Mouse (Mus musculus): ENCODE results near the gene Sspn.

The Sspn gene

GRCm38 (mm10) chr6:145931341-145931740 is at the start of gene Sspn:
TSS of gene Sspn (plus strand) at chr6:145931641.
- DNase-seq (ENCODE audit: low read depth, low spot score): no peak

GRCm38 (mm10) chr6:145883010-145883409 is 48.4 kb upstream of the Sspn start:
- DNase-seq (ENCODE audit: low read depth, low spot score): no peak

- no peak for DNase-seq (ENCODE audit: low read depth, low spot score)
Observed at GRCm38 (mm10) chr6:145883668-145884067, 47.8 kb upstream of the Sspn start.

GRCm38 (mm10) chr6:145885069-145885468 is 46.4 kb upstream of the Sspn start:
- DNase-seq (ENCODE audit: low read depth, low spot score): no peak

- DNase-seq (ENCODE audit: low read depth, low spot score): no peak
Observed at GRCm38 (mm10) chr6:145886277-145886676, 45.2 kb upstream of the Sspn start.

GRCm38 (mm10) chr6:145887719-145888118 is 43.7 kb upstream of the Sspn start:
- no peak for DNase-seq (ENCODE audit: low read depth, low spot score)

- DNase-seq (ENCODE audit: low read depth, low spot score): no peak
Observed at GRCm38 (mm10) chr6:145891951-145892350, 39.5 kb upstream of the Sspn start.

- no peak for DNase-seq (ENCODE audit: low read depth, low spot score)
Observed at GRCm38 (mm10) chr6:145892381-145893265, 38.8 kb upstream of the Sspn start.

- no peak for DNase-seq (ENCODE audit: low read depth, low spot score)
Observed at GRCm38 (mm10) chr6:145893366-145894021, 37.9 kb upstream of the Sspn start.

- DNase-seq (ENCODE audit: low read depth, low spot score): no peak
Observed at GRCm38 (mm10) chr6:145894669-145895342, 36.6 kb upstream of the Sspn start.

GRCm38 (mm10) chr6:145904169-145904568 is 27.3 kb upstream of the Sspn start:
- DNase-seq (ENCODE audit: low read depth, low spot score): no peak

- no peak for DNase-seq (ENCODE audit: low read depth, low spot score)
Observed at GRCm38 (mm10) chr6:145904616-145905015, 26.8 kb upstream of the Sspn start.

GRCm38 (mm10) chr6:145906096-145906890 is 25.1 kb upstream of the Sspn start:
- DNase-seq (ENCODE audit: low read depth, low spot score): no peak

GRCm38 (mm10) chr6:145909943-145910342 is 21.5 kb upstream of the Sspn start:
- no peak for DNase-seq (ENCODE audit: low read depth, low spot score)

GRCm38 (mm10) chr6:145910469-145911426 is 20.7 kb upstream of the Sspn start:
- DNase-seq (ENCODE audit: low read depth, low spot score): no peak

- no peak for DNase-seq (ENCODE audit: low read depth, low spot score)
Observed at GRCm38 (mm10) chr6:145912232-145912631, 19.2 kb upstream of the Sspn start.

GRCm38 (mm10) chr6:145915435-145915834 is 16.0 kb upstream of the Sspn start:
- DNase-seq (ENCODE audit: low read depth, low spot score): no peak

GRCm38 (mm10) chr6:145916401-145916800 is 15.0 kb upstream of the Sspn start:
- no peak for DNase-seq (ENCODE audit: low read depth, low spot score)

- DNase-seq (ENCODE audit: low read depth, low spot score): no peak
Observed at GRCm38 (mm10) chr6:145918236-145918635, 13.2 kb upstream of the Sspn start.

GRCm38 (mm10) chr6:145923594-145923993 is 7.8 kb upstream of the Sspn start:
- DNase-seq (ENCODE audit: low read depth, low spot score): no peak

All from retina, postnatal 7 days (tissue).